Mouse (Mus musculus) neutrophil, adult 5-6 weeks (primary cell): ENCODE results near the gene Xrcc1. TPM values are rescaled to one million over a fixed set of nuclear protein-coding genes. Genes with fewer than 3 reads are reported as not detected.
"Not testable (repeated sequence)": the region's sequence is repeated elsewhere in the genome, so short reads cannot be mapped to it uniquely, and the experiment has no call there.

Experiments used
- ATAC-seq: fragments of 151-379, 151-347 bp; 2 replicates; pipeline ENCODE4 v1.8.0; 2017; ENCODE audit warnings: mild to moderate bottlenecking, moderate TSS enrichment; ENCODE audit not compliant: insufficient number of reproducible peaks, poor library complexity, low FRiP score, severe bottlenecking; ENCODE audit errors: extremely low read depth
- total RNA-seq: library from RNA; stranded (forward); fragments of 200-1000 nt; gene quantifications from 2 replicates; pipeline ENCODE4 v1.2.3, GENCODE M21; 2017

The Xrcc1 gene
- 38.4 and 56.0 TPM in 2 replicates for total RNA-seq

DNA sequence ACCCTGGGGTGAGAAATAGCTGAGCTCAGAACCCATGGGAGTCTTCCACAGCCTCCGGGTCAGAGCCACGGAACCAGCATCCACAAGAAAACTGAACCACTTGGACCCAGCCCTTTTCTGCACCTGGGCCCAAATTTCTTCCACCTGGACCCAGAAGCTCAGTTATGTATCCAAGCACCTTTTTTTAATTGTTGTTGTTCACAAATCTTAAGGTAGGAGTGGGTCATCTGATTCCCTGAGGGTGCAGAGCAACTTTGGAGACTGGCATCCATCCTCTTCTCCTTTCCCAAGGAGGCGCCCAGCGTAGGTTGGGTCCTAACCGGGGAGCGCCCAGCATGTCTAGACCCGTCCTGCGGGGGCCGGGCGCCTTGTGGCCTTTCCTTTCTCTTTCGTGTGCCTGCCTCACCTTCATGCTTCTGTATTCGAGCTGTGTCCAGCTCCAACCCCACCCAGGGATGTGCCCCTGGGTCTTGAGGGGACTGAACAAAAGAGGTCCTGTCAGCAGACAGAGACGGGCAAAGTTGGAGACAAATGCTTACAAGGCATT lies at the start of gene Xrcc1, which contains the start of gene Pinlyp:
Xrcc1 (plus strand) TSS at position 222 of the 547 bp plus-strand sequence.
Pinlyp (minus strand) TSS at position 51 of the 547 bp plus-strand sequence.
- ATAC-seq: no peak

DNA sequence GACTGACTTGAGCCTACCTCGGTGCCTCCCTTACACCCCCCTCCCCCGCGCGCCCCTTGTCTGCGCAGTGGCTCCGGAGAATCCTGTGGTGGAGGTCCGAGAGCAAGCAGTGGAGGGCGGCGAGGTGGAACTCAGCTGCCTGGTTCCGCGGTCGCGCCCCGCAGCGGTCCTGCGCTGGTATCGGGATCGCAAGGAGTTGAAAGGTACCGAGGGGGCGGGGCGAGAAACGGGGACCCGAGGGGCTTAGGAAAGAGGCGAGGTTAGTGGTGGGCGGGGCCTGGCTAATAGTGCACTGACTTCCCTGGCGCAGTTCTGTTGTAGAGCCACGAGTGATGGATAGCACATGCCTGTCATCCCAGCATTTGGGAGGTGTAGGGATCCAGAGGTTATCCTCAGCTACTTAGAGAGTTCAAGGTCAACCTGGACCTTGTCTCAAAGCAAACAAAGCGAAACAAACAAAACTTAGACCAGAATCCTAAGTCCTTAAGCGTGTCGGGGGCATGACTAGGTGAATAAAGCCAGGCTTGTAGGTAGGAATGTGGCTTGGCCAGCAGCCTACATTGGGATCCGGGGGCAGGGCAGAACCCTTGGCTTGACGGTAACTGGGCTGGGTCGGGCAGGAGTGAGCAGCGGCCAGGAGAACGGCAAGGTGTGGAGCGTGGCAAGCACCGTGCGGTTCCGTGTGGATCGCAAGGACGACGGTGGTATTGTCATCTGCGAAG lies 46.1 kb upstream of the Xrcc1 start:
- no peak for ATAC-seq

DNA sequence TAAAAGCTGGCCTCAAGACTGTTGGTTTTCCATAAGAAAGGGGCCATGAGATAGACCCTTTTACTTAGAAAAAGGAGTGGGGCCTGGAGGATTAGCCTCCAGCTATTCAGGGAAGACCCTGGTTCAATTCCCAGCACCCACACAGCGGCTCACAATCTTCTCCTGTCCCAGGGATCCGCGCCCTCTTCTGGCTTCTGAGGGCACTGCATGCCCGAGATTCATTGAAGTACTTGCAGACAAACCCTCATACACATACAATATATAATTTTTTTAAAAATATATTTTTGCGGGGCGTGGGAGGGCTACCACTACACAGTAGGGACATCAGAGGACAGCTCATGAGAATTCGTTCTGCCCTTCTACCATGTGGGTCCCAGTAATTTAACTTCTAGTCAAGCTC lies 45.2 kb upstream of the Xrcc1 start:
- no peak for ATAC-seq

DNA sequence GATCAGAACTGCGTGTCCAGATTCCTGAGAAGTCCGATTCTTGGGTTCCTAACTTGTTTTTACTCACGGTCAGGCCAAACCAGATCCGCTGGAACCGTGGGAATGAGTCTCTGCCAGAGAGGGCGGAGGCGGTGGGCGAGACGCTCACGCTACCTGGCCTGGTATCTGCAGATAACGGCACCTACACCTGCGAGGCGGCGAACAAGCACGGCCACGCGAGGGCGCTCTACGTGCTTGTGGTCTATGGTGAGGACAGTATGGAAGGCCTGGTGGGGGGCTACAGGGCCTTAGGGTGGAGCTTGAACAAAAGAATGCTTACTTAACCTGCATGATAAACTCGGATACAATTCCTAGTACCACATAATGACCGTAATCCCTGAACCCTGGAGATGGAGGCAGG lies 44.6 kb upstream of the Xrcc1 start:
- ATAC-seq: no peak

DNA sequence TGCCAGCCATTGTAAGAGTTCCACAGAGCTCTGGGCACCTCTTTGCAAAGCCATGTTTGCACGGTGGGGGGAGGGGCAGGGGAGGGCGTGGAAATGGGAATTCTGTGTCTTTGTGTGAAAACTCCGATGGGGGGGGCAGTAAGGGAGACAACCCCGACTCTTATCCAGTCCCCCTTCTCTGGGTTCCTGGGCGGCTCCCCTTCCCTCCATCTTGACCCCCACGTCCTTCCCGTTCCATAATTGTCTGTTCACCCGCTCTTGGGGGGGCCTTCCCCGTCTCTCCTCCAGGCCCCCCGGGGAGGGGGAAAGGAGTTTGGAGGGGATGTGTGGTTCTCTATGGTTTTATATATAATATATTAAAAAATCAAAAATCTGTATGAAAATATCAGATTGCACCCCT lies 42.1 kb upstream of the Xrcc1 start:
- no peak for ATAC-seq

GRCm38 (mm10) chr7:24504868-24505267 lies 41.2 kb upstream of the Xrcc1 start:
- ATAC-seq: no peak

DNA sequence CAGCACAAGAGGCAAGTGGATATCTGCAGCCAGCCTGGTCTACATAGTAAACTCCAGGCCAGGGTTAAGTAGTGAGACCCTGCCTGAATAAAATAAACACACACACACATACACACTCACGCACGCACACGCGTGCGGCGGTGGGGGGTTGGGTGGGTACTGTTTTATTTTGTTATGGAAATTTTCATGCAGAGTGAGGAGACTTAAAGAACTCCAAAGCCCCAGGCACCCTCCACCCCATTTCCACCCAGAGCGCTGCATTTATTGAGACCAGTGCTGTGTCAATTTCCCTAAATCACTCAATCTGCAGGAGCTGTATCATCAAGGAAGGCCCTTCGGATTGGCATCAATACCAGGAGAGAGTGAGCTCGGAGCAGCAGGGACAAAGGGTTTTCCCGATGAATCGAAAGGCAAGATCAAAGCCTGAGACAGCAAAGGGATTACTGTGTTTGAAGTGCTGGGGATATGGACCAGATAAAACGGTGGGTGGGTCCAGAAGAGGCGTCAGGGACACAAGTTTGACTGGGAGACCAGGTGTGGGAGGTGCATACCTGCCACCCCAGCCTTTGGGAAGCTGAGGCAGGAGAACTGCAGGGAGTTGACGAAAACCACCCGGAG lies 40.5 kb upstream of the Xrcc1 start:
- ATAC-seq: no peak

DNA sequence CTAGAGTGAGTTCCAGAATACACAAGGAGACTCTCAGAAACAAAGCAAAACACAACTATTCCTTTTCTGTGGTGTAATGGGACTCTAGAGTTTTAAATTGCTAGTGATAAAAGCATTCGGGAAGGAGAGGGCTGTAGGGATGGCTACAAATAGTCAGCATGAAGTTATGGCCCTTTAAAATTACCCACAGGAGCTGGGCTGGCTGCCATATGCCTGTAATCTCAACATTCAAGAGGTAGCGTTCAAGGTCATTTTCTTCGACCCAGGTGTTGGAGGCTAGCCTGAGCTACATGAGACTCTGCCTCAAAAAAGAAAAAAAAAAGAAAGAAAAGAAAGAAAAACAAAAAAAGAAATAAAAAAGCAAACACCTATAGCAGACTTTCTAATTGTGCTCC lies 40.0 kb upstream of the Xrcc1 start:
- ATAC-seq: no peak

DNA sequence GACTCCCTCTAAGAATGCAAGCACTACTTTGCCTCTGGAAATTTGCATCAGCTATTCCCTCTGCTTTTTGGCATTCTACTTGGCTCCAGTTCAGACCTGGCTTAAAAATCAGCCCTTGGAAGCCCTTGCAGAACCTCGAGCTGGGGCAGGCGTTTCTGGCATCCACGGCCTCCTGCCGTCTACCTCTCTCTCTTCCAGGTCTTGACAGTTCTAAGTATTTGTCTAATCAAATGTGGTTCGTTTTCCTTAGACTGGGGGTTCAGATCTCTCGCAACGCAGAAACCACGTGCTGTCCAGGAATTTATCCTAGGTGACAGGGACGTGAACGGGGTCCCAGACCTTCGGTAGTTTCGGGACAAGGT lies 39.6 kb upstream of the Xrcc1 start:
- no peak for ATAC-seq

DNA sequence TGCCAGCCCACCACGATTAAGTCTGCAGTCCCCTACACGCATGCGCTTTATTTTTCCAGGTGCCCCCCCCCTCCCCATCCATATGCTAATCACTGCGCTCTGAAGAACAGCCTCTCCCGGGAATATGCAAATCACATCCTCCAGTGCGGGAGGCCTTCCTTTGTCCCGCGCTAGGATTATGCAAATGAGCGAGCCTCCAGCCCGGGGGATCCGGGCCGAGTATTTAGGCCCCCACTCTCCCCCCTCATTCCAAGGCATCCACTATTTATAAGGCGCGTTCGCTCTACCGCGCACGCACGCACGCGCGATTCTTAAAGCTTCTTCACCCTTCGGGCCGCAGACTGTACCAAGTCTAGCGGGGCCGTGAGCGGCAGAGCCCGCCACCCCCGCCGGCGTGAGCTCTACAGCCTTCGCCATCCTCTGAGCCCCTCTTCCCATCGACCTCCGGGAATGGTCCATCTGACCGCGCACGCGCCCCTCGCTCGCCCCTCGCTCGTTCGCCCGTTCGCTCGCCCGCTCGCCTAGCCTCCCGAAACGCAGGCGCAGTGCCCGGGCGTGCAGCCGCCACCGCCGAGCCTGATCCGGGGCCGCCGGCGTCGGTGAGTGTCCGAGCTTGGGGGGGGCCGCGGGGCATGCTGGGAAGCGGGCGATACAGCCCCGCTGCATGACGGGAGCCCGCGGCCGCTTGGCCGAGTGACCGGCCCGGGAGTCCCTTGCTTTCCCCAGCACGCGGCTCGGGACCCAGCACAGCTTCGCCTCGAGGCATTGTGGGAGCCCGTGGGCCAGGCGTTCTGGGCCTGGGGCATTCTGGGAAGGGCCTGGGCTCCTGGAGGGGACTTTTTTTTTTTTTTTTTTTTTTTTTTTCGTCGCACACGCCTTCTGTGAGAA lies 39.0 kb upstream of the Xrcc1 start, which contains the start of gene Zfp428:
Zfp428 (plus strand) TSS at position 169 of the 888 bp plus-strand sequence.
- ATAC-seq: peak; percentile 44

DNA sequence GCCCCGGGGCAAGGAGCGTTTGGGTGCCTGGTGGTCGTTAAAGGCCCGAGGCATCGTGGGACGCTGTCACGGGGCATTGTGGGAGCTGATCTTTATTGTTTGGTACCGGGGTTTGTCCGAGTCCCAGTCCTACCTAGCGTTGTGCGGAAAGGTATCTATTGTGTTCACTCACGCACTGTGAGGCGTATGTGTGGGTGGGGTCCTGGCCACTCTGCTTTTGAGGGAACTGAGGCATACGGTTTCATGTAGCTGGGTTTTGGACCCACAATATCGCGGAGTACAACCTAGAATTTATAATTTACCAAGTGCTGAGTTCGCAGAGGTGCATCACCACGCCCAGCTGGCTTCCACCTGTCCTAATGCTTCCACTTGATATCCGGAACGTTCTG lies 38.4 kb upstream of the Xrcc1 start:
- ATAC-seq: no peak

DNA sequence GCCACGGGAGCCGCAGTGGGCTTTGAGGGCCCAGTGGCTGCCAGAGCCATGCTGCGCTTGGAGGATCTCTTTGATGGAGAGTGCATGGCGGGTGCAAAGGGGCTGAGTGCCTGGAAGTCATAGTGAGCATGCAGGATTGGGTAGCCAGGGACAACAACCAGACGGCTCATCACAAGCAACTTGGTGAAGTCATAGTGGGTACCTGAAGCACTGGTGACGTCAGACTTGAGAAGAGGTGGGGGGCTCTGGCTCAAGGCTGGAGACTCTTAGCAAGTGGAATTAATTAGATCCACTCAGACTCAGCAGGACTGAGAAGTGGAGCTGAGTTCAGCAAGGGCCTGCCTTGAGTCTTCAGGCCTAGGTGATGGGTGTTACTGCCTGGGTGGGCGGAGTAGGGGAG lies 33.7 kb upstream of the Xrcc1 start, which contains the start of gene AC161166.1:
AC161166.1 (minus strand) TSS at position 101 of the 400 bp plus-strand sequence.
- no peak for ATAC-seq

- not testable (repeated sequence) for ATAC-seq
Observed at GRCm38 (mm10) chr7:24516319-24516718, 29.8 kb upstream of the Xrcc1 start.

- no peak for ATAC-seq
Observed at GRCm38 (mm10) chr7:24517077-24517476, 29.0 kb upstream of the Xrcc1 start.

DNA sequence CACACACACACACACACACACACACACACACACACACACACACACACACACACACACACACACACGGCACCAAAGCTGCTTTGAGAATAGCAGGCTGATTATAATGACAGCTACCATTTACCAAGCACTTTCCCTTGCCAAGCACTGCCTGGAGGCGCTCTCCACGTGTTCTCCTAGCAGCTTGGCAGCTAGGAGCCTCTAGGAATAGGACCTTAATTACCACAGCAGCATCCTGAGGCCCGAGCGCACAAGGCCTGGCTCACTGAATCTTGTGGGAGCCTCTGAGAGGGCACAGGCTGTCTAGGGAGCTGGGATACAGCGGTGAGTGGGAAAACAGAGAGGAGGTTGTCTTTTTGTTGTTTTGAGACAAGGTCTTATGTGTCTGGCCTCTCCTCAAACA lies 28.4 kb upstream of the Xrcc1 start:
- ATAC-seq: no peak

DNA sequence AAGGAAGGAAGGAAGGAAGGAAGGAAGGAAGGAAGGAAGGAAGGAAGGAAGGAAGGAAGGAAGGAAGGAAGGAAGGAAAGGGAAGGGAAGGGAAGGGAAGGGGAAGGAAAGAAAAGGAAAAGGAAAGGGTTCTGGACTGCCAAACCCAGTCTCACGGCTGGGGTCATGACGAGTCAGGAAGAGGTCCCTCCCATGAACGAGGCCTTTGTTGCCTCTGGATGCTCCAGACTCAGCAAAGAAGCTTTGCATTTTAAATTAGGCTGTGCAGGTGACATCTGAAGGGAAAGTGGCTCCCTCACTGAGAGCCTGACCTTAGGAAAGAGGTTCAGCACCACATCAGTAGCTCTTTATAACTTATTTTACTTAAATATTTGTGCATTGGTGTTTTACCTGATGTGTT lies 27.0 kb upstream of the Xrcc1 start:
- no peak for ATAC-seq

GRCm38 (mm10) chr7:24520054-24520453 lies 26.0 kb upstream of the Xrcc1 start:
- ATAC-seq: not testable (repeated sequence)

GRCm38 (mm10) chr7:24522805-24523204 lies 23.3 kb upstream of the Xrcc1 start:
- no peak for ATAC-seq

GRCm38 (mm10) chr7:24523723-24524122 lies 22.4 kb upstream of the Xrcc1 start:
- no peak for ATAC-seq
